Mouse (Mus musculus): ENCODE measurements around the gene Larp6.

Larp6 gene

DNA sequence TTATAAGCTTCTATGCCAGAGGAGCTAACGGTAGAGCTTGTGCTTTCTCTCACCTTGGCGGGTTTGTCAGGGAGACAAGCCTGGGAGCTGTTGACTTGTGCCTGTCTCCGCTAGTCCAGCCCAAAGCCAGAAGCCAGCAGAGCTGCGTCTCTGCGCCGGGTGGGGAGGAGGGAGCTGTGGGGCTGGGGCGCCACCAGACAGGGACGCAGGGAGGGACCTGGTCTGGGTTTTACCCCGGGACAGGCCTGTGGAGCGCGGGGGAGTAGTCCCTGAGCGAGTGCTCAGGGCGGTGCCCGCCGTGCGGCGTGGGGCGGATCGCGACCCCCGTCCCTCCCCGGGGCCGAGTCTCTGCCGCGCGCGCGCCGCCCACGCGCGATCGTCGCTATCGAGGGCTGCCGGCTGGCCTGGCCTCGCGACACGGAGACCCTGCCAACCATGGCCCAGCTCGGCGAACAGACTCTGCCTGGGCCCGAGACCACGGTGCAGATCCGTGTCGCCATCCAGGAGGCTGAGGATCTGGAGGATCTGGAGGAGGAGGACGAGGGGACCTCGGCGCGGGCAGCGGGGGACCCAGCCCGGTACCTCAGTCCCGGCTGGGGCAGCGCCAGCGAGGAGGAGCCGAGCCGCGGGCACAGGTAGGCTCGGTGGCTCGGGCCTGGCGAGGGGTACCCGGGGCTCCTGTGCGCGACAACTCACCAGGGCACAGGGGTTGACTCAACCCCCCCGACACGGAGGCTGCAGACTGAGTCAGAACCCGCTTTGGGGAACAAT, at the start of gene Larp6:
Gene Larp6, plus strand, starts transcription at position 219 of the 771 bp plus-strand sequence.
- peak; percentile 82 for DNase-seq

DNA sequence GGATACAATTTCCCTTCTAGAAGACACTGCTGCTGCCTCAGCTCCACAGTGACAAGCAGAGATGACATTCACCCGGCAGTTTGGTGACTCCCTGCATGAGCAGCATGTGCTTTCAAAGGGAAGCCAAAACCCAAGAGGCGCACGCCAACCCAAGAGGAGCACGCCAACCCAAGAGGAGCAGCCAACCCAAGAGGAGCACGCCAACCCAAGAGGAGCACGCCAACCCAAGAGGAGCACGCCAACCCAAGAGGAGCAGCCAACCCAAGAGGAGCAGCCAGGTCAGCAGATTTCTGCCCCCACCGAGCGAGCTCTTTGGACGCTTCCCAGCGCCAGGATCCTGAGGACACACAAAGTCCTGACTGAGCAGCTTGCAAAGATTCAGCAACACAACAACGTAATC, 48.4 kb upstream of the Larp6 start:
- peak; percentile 93 to 95 for DNase-seq

DNA sequence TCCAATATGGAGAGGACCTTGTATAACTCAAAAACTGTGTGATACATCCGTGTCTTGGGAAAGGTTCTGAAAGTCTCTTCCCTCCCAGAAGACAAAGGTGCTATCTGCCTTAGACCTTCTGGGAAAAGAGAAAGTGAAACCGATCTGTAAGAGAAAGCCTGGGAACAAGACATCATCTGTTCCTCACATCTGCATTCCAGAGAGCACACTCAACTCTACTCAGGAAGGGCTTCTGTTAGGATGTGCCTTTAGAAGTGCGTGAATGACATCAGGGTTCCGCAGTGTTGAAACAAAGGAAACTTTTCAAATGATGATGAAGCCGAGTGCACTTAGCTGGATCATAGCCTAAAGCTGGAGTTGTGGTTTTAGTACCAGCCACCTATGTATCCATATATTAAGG, 47.9 kb upstream of the Larp6 start:
- DNase-seq: no peak

DNA sequence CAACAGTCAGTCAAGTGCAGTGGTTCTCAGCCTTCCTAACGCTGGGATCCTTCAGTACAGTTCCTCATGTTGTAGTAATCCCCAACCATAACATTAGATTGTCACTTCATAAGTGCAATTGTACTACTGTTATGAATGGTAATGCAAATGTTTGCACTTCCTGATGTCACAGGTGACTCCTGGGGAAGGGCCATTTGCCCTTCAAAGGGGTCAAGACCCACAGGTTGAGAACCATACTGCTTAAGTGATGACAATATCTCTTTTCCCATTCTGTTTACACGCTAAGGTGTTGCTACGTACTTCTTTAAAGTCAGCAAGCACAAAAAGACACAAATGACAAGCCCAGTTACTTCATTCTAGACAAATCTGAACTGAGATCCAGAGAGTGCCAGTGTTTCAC, 47.3 kb upstream of the Larp6 start:
- DNase-seq: no peak

DNA sequence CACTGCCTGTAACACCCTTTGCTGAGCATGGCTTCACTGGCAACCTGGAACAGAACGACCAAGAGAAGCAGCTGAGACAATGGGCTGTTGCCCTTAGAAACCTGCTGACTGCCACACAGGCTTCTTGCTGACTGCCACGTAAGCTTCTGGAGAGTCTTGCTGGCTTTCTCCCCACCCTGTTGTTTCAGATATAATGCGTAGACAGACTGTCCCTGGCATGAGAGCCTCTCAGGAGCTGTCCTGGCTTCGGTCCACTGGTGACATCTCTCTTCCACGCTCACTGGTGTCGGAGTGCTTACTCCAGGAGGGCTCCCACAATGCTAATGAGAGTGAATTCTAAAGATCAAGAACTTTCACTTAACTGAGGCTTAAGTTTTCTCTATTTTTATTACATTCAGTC, 43.9 kb upstream of the Larp6 start:
- peak; percentile 69 to 76 for DNase-seq

DNA sequence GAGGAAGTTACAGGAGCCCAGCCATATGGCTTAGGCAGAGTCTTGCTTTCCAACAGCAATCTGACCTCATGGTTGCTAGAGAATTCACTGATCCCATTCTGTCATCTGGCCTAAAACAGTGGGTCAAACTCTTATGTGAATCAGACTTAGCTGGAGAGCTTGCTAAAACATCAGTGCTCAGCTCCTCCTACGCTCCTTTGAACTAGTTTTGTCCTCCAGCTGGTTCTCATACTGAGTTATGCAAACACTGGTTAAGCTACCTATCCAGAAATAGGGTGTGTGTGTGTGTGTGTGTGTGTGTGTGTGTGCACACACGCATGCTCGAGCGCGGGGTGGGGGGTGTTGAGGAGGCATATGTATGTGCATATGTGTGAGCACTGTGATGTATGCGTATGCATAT, 40.2 kb upstream of the Larp6 start:
- DNase-seq: no peak

DNA sequence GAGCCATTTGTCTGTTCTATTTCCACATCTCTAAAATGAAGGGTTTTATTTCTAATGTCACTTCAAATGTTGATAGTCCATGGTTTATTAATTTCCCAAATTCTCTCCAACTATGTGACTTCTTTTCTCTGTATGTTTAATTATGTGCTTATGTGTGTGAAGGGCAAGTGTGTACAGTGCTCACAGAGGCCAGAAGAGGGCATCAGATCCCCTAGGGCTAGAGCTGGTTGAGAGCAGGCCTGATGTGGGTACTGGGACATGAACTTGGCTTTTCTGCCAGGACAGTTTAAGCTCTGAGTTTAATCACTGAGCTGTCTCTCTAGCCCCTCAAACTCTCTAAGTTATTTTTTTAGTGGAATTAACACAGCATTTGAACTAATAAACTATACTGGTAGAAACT, 38.0 kb upstream of the Larp6 start:
- no peak for DNase-seq

DNA sequence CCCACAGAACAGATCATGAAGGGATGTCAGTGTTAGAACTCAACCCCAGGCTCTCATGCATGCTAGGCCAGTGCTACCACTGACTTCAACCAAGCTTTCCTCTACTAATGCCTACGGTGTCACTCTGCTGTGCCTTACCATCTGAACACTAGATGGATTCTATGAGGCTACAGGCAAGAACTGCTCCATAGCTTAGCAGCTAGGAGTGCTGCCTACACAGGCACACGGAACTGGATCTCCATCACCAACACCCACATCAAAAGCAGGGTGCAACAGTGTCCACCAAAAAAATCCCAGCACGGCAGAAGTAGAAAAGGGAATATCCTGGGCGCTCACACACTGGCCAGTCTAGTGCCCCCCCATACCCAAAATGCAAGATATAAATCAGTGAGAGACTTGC, 36.4 kb upstream of the Larp6 start:
- no peak for DNase-seq

DNA sequence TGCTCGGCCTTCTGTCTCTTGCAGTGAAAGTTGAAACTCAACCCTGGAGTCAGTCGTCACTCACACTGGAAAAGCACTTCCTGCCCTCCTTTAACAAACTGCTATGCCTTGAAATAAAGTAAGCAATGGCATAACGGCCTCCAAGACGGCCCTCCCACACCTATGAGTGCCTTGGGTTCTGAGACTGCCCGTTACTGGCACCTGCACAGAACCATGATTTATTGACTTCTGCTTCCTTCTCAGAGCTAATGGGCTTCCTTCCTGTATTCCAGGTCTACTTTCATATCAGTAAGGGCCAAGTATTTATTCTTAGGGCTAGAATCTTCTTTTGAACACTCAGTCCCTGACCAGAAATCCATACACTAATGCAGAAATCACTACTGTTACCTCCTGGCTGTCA, 33.9 kb upstream of the Larp6 start:
- no peak for DNase-seq

DNA sequence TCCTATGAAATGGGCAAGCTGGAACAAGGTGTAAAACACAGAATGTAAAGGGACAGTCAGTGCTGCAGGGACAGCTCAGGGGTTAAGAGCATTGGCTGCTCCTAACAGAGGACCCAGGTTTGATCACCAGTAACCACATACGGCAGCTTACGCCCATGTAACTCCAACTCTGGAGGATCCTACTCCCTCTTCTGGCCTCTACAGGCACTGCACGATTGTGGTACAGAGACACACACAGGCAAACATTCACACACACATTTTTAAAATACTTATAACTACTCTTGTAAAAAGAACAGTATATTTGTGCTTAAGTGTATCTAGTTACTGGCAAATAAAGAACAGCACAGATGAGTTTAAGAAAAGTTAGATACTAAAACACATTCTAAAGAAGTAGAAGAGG, 31.8 kb upstream of the Larp6 start:
- DNase-seq: no peak

DNA sequence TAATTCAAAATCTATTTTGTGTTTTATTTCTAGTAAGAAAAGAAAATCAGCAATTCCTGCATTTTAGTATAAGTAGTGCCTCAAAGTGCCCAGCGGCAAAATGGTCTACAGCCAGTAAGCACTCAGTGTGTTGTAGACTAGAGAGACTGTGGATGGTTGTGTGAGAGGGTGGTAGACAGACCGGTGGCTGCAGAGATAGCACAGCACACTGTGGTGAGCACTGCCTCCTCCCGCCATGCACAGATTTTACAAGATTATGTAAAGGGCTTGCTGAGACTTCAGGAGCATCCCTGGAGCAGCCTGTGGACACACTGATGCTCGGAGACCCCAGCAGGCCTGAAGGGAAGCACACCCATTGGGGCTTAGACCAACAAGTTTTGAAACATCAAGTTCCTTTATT, 30.0 kb upstream of the Larp6 start:
- DNase-seq: no peak

DNA sequence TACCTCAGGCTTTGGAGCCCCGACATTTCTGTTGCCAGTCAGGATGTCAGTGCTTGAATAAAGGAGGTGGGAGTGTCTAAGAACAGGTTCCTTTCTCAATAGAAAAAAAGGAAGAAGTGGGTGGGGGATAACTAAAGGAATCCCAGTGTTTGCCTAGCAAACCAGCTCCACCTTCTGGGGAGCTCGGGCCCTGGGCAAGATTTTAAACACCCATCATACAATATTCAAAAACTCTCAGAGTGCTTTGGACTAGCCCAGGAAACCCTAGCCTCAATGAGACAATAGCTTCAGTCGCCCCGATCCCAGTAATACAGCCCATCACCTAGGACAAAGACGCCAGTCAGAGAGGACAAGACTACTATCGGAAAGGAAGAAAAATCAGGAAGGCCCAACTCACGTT, 25.4 kb upstream of the Larp6 start:
- DNase-seq: peak in 1 of 2 experiments; percentile 67

DNA sequence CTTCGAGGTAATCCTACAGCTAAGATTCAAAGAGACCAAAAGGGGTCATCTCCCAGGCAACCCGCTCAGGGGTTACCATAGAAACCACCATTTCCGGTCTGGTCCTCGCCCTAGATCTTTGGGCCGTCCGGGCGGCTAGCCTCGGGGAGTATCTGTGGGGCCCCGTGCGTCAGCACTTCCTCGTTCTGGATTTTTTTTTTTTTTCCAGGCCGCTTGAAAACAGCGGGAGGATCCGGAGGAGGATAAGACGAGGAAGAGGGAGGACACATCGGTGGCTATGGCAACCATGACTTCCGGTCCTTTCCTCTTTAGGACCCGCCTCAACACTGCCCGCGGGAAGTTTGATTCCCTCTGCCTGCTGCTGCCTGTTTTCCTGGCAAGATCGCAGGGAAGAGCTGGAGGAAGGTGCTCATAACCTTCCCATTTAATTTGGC, 24.9 kb upstream of the Larp6 start, which contains the start of gene Lrrc49:
Gene Lrrc49, minus strand, starts transcription at position 268 of the 434 bp plus-strand sequence.
- DNase-seq: peak; percentile 91 to 92

DNA sequence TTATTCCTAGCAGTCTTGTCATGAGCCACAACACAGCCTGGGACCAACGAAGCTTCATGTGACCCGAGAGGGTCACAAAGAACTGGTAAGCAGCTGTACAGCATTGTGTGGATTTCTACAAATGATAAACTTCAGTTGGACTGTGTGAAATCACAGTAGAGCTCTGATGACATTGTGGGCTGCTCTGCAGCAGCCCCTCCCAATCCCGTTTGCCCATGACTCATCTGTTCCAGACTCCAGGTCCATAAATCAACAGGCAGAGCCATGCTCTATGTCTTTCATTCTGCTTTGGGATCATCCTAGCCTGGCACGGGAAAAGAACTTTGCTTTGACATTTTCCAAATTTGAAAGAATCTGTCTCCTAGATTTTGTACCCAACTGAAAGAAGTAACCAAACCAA, 20.2 kb upstream of the Larp6 start:
- DNase-seq: no peak

DNA sequence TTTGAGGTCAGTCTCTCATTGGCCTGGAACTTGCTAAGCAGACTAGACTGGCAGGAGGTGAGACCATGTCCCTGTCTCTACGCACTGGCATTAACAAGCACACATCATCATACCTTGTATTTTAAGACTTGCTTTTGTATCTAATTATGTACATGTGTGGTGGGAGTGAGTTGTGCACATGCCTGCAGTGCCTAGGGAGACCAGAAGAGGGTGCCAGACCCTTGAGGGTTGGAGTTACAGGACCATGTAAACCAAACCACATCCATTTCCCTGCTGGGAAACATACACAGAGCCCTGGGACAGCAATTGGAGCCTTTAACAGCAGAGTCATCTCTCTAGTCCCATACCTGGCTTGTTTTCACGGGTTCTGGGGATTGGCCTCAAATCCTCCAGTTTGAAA, 18.8 kb upstream of the Larp6 start:
- DNase-seq: no peak

DNA sequence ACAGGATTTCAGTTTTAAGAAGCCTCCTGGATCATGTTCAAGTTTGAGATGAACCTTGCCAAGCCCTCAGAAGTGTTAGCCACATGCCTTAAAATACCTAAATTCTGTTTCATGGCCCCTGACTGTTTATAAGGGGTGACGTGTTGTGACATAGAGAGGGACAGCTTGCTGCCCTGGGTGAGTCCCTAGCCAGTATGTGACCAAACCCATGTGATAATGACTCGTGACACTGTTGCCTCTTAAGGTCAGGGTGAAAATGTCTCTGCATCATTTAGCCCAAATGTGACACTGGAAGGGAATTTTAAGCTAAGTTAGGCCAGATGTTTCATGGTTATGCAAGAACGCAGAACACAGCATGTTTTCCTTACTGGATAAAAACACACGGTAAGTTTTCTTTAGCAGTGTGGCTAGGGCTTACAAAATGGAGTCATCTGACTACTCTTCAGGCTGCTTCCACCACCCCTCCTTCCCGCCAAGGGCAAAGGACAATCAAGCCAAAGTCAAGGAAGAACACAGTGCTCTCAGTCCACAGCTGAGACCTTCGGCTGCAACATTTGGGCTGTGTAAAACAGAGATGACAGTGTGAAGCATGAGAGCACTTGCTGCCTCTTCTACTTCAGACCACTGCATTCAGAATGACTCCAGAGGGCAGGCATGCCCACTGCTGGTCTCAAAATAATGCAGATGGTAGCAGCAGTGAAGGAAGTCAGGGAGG, 16.4 kb upstream of the Larp6 start:
- DNase-seq: no peak

DNA sequence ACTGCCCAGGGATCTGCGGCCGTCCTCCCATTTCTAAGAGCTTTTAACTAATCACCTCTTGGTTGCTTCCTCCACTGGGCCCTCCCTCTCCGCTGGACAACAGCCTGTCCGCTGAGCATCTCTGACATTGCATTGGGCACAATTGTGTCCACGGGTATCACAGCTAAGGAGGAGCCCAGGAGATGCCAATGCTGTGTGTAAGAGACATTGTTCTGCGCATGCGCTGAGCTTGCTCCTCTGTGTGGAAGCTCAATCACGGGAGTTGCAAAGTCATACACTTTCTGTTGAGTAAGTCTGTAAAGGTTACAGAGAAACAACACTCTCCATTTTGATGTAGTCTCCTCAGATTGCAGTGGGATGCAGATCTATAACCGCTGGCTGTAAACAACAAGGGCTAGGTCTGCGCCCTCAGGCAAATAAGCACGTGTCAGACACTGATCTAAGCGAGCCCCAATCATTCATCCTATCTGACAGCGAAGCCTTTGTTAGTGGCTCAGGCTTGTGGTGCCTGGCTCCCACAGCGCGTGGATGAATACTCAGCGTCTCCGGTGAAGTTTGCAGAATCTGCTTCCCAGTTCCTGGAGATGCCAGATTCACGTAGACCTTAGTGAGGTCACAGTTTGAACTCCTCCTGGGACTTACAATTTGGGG, 13.1 kb upstream of the Larp6 start:
- no peak for DNase-seq

DNA sequence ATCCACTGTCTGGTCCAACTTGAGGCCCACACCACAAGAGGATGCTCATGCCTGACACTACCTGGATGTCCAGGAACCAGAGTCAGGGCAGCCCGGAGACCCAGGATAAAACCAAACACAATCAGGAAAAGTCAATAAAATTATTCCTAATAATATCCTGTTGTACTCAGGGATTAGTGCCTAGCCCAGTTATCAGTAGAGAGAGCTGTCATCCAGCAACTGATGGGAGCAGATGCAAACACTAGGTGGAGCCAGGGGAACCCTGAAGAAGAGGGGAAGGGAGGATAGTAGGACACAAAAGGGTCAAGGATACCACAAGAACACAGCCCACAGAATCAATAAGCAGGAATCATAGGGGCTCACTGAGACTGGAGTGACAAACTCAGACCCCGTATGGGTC, 5.2 kb upstream of the Larp6 start:
- no peak for DNase-seq

DNA sequence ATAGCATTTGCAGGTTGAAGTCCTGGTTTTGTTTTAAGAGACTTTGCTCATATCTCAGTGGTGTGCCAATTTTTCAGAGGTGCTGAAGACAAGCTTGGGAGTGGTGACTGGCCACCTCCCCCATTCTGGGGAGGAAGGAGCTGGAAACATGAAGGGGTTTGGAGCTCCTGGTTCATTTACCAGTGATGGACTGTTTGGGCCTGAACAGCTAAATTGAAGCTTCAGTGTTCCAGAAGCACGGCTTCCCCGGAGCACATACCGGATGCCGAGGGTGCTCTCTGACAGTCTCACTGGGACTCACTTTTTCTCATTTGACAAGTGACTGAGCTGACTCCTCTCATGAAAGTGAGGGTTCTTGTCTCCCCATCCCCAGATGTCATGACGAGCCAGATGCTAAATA, 4.2 kb upstream of the Larp6 start:
- no peak for DNase-seq

DNA sequence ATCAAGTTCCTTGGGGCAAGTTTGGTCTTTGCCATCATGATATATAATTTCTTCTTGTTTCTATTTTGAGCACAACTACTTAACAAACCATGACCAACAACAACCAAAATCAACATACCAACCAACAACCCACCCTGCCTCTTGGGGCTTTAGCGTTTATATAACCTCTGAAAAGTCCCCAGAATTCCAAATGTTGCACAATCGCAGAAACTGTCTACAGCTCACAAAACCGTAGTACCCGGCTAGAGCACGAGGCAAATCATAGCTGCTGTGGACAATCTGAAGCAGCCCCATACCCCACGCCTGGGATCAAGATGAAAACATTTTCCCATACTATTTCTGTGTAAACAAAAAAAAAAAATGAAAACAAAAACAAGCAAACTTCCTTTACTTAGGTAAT, 3.1 kb upstream of the Larp6 start:
- DNase-seq: no peak

DNA sequence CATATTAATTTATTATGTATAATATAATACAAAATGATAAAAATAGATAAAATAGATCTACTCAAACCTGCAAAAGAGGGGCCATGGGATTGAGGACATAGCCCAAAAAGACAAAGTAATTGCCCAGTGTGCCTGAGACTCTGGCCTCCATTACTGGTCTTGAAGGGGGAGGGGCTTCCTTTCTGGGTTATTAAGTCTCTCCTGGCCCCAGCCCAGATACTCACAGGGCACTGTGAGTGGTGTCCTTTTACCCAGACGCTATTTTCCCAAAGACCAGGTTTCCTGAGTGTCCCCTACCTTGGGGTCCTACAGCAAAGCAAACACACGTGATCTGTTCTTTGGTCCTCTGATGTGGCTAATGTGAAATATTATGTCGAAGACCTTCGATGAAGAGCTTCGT, 778 bp upstream of the Larp6 start:
- DNase-seq: peak in 1 of 2 experiments; percentile 24

DNA sequence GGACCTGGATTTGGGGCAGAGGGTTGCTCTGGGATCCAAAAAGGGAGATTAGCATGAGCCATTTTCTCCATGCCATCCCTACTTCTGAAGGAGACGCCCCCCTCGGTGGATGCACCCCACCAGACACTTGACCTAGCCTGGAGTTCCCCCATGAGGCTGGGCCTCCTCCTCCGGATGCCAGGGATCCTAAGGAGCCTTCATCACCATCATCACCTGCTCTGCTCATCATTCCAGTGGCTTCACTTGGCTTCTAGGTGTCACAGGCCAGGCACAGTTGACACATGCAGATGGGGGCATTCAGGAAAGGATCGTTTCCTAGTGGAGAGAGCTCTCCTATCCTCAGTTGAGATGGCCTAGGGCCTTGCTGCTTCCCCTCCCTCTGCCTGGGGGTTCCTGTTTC, 827 bp downstream of the Larp6 start:
- DNase-seq: peak; percentile 30 to 56

DNA sequence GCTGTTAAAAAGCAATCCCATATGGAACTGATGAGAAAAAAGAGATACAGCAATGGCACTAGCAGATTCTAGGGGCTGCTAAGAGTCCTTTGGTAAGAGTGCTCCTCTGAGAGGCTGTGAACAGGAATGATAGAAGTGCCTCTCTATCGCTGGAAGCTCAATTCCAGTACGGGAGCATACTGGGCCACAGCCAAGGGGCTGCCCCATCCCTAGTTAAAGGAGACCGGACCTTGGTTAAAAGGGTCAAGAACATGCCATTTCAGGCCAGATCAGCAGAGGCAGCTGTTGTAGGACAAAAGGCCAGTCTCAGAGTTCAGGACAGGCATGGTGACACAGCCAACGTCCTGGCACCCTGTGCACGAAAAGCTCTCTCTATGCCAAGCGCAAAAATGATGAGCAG, 1.4 kb downstream of the Larp6 start:
- peak; percentile 55 to 58 for DNase-seq

DNA sequence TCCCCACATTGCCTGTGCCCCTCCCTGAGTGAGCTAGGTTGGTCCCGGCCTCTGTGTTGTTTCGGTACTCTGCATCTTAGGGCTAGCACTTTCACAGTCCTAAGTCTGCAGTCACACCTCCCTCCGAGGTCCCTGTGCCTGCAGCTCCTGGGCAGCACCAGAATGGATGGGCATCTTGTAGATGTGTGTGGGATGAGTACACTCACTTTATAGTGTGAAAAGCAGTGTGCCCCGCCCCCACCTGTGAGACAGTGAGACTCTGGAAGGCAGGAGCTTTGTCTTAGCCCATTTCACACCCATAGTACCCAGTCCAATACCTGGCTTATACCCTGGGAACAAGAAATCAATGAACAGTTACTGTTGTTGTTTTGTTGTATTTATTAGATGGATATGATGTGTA, 2.5 kb downstream of the Larp6 start:
- peak in 1 of 2 experiments; percentile 21 for DNase-seq
